Mouse (Mus musculus) urinary bladder, adult 18-20 months (tissue): ENCODE measurements around the gene Tex10.
"Not testable (repeated sequence)": the region's sequence is repeated elsewhere in the genome, so short reads cannot be mapped to it uniquely, and the experiment has no call there.

Experiments
- DNase-seq, 2 experiments: peaks; one replicate each; pipeline ENCODE4 v3.0.0; 2022; ENCODE audit warnings: low spot score in 2 of 2, mixed read lengths in 2 of 2

Tex10 gene

DNA sequence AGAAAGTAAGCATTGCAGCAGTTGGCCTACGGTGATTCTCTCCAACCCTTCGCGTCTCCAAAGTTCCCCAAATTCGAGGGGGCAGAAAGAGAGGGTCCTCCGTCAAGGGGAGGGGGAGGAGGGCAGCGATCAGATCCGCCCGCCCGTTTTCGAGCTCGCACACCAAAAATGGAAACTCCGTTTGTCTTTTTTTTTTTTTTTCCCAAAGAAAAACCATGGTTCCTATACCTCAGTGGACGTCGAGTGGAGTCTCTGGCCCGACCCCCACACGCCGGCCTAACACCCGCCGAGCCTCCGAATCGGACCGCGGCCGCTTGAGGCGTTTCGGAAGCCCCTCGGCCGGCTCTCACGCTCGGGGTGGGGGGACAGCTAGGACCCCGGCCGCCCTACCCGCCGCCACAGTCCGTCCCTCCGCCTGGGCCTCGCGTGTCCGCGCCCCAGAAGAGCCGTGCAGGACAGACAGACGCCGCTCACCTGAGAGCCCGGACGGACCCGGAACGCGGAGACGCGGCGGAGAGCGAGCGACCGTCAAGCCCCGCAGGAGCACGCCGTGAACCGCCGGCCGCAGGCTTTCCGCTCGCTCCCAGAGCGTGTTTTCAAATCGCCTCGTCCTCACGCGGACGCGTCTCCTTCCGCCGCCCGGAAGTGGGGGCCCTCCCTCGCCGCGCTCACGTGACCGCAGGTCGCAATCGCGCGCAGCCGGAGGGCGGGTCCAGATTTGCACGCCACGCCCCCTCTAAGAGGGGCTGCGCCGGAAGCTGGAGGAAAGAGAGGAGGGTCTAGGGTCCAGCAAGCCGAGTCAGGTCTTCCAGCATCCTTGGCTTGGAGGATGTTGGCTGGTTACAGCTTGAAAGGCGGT lies at the start of gene Tex10:
Gene Tex10 (minus strand): TSS at position 668 of the 859 bp plus-strand sequence.
- peak; percentile 86 to 88 for DNase-seq

DNA sequence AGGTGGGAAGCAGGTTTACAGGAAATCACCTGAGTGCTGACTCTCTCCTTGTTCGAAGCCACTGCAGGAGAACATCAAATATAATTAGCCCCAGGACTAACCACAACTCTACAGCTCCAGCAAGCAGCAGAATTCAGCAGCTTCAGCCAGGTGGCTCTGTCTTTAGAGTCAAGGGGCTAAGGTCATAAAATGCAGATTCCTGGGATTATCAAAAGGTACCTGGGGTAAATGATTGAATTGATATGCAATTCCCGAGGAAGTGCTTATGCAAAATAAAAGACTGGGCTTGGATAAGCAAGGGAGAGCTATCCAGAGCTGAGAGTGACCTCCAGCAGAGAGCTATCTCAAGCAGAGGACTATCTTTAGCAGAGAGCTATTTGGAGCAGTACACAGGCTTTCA lies 37.6 kb upstream of the Tex10 start:
- DNase-seq: no peak

DNA sequence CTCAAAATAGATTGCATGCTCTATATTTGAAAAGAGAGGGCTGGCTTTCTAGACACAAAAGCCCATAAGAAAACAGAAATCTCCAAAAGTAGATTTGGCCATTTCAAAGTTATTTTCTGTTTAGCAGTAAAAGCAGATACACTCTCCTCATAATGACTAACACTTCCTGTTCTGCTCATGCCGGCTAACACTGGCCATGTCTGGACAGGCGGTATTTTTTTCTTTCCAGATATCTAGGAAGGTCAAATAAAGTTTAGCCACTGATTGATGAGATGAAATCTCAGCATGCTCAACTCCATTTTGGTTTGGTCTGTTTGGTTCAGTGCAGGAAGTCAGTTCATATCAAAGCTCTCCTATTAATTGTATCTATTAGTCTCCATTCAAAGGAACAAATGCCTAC lies 19.3 kb upstream of the Tex10 start:
- DNase-seq: no peak

DNA sequence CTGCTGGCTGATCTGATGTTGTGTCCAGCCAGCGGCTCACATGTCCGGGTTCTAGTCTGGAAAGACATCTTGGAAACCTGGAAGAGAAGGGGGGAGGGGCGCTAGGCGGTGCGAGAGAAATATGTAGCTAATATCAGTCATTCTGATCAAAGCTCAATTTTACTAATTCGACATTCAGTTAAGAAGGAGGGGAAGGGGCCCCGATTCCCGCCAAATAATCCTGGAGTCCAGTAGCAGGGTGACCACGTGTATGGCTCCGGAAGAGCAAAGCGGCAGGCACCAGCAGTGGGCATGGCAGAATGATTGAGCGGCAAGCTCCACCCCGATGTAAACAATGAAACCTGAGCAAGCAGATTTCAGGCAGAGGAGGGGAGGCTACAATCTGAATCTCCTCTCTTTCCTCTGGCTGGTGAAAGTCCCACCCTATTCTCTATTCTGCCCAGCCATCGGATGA lies 18.1 kb upstream of the Tex10 start:
- no peak for DNase-seq

DNA sequence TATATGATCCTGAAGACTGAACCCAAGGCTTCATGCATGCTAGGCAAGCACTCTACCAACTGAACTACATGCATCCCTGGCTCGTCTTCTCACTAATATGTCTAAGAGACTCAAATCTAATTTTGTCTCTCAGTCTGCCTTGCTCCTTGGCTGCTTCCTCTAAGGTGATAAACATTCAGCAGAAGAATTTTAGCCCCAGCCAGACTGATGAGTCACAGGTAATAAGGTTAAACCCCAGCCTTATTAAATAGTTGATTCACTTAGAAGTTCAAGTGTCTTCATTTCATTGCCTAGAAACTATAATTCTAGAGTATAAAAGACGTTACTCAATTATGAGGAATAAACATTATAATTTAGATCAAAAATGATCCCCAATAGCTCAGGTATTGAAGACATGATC lies 15.7 kb upstream of the Tex10 start:
- no peak for DNase-seq

DNA sequence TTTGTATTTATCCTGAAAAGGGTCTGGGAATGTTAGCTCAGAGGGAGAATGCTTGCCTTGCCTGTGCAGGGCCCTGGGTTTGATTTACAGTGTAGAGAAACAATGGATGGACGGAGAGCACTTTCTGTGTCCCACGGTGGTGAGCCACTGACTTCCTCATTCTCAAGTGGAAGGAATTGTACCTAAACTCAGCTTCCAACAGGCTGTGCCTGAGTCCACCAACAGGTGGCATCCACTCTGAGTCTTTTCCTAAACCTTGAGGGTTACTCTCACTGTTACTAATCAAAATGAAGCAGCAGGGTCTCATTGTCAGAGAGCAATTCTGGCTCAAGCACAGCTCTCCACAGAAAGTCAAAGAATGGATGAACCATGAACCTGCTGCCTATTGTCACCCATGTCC lies 8.0 kb upstream of the Tex10 start:
- DNase-seq: peak in 1 of 2 experiments; percentile 11

DNA sequence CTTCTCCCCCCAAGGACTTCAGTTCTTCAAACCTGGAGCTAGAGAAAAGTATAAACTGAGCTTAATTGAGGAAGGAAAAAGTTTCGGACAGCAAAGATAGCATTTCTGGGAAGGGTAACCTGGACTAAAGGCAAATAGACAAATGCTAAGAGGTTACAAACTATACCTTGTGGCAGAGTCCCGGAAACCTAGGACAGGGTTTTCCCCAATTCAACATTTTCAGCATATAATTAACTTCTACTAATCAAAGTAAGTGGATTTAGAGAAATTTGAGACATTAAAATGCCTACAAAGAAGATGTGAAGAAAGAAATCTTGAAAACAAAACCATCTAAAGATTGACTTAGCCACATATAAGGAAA lies 372 bp upstream of the Tex10 start:
- DNase-seq: no peak

DNA sequence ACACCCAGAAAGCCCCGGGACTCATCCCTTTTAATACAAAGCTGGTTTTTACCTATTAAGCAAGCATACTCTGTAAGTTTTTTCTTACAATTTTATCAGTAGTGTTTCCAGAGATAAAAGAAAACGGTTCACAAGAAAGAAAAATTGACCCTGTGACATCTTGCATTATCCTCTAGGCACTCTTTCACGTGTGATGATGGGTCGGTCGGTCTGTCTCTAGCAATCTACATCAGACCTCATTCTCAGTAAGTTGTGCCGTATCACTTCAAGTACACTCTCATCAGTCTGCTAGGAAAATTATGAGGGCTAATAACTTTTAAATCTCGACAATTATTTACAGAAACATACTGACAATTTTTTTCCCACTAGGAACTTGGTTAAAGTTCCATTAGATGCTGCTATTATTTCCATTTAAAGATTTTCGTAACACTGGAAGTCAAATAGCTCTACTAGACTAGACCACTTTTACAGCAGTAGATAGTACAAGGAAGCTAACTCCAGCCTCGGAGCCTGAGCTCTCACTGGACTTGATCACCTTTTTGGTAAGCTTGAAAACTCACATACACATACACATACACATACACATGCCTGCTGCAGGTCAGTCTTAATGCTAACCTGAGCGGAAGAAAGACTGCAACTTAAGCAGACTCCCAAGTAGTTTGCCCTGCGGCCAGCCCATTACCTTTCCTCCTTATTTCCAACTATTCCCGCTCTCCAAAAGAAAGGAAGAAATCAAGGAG lies 1.0 kb downstream of the Tex10 start:
- no peak for DNase-seq

DNA sequence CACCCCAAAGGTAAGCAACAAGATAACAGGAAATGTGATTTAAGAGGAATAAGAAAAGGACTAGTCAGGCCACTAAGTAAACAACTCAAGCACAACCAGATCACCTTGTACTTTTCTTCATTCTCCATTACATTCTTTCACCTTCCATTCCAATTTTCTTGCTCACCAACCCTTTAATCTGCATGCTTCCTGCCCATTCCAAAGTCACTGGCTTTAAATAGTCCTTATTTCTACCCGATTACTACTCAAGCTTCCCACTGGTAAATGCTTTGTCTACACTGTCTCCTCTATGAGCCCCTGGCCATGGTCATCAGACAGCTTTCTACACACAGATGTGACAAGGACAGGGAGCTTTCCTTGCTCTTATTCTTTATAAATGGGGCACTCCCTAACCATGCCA lies 2.3 kb downstream of the Tex10 start:
- DNase-seq: no peak

DNA sequence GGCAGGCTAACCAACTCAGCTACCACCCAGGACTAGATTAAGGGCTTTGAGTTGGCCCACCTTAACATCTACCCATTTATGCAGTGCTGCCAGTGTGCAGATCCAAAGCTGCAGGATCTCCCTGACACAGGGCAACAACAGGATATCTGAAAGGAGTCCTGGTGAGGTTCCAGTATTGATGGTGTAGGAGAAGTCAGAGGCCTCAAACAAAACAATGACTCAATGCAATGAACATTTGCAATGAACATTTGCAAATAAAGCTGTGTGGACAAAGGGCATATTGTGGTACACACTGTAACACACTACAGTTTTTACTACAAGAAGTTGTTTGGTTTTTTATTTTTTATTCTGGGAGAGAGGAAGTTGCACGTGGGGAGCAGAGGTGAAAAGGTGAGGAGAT lies 12.2 kb downstream of the Tex10 start:
- DNase-seq: no peak

DNA sequence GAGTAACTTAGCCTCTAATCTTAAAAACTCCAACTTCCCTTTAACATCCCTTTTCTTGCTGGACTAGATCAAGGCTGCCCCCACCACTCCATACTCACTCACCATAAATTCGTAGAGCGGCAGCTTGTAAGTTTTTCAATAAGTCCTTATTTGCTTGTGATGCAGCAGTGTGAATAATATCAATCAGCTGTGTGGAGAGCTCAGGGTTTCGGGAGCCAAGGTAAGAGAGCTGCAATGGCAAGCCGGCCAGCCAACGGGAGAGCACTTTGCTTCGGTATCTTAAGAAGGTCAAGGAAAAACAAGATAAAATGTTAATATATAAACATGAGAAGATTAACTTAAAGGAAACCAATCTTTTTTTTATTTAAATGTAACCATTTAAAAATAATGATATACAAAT lies 14.8 kb downstream of the Tex10 start:
- DNase-seq: no peak

DNA sequence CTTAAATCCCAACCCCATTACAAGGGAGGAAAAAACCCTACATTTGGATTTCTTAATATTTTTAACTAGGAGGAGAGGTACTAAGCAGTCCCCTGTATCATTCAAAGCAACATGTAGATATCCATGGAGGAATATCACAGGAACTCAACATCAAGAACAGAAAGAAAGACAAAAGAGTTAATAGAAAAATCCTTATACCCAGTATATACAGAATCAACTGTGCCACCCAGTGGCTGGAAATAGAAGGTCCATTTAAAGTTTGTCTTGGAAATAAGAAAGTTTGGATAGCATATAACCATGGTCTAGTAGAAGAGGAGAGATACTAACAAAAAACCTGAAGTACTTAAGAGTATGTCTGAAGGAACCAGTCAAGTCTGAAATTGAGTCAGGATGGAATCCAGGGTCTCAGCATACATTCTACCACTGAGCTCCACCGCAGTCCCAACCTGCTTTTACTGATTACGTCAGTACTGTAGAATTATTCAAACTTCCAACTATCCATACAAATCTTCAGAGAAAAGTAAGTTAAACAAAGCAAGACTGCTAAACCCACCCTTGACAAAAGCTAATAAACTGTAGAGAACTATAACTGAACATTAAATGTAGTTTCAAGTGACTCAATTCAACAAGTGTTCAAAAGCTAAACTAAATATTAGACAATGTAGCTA lies 19.0 kb downstream of the Tex10 start:
- DNase-seq: no peak

DNA sequence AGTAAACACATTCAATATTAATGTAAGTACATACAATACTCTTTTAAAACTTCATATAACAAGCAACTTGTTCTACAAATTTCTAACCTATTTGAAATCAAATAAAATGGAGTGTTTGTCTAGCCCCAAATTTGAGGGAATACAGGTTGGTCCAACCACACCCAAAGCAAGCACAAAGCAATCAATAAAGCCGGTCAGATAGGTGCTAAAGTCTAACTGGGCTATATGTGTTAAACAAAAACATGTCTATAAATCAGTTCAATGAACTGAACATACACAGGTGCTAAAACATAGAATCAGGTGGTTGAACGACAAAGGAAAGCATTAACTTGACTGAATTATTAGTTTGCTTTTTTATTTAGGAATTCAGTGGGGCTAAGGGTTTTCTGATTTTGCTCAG lies 45.2 kb downstream of the Tex10 start:
- DNase-seq: no peak

DNA sequence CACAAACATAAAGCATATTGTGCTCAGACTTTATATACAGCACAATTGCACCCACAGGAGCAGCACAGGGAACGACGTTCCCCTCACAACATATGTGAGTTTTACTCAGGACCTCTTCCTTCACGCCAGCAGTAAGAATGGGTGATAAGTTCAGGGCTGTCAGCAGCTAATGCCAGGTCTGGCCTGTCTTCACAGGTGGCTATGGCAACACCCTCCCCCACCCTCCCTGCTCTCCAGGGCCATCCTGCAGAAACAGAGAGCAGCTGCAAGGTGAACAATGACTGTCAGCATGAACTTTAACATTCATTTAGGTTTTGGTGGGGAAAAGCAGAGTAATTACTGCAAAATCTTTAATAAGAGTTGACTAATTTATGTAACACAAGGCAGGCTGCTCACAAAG lies 45.8 kb downstream of the Tex10 start:
- no peak for DNase-seq

DNA sequence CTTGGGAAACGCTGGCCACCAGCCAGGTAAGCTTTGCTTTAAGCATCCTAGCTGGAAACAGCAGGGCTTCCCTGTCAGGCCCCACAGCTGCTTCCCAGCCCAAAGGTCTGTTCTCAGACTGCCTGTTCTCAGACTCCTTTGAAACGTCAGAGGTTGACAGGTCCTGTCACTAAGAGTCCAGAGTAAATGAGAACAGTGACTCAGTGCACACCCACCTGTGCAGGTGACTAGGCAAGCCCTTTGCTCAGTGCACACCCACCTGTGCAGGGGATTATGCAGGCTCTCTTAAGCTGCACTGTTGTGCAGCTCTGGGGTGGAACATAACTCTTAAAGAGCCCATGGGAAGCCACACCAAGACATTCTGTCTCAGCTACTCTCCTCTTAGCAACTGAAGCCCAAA lies 49.5 kb downstream of the Tex10 start:
- DNase-seq: no peak

DNA sequence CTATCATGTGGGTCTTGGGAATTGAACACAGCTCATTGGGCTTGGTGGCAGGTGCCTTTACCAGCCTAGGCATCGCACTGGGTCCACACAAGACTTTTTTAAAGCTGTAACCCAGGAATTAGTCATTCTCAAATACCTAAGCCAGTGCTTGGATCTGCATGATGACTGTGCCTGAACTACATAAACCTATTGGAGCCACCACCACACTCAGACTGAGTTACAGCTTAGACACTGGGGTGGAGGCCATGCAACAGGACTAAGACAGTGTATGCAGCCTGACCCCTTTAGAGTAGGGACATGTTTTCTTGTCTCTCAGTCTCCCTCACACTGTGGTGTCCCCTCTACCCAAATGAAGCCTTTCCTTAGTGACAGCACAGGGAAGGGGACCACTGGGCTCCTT lies 50.6 kb downstream of the Tex10 start:
- no peak for DNase-seq

DNA sequence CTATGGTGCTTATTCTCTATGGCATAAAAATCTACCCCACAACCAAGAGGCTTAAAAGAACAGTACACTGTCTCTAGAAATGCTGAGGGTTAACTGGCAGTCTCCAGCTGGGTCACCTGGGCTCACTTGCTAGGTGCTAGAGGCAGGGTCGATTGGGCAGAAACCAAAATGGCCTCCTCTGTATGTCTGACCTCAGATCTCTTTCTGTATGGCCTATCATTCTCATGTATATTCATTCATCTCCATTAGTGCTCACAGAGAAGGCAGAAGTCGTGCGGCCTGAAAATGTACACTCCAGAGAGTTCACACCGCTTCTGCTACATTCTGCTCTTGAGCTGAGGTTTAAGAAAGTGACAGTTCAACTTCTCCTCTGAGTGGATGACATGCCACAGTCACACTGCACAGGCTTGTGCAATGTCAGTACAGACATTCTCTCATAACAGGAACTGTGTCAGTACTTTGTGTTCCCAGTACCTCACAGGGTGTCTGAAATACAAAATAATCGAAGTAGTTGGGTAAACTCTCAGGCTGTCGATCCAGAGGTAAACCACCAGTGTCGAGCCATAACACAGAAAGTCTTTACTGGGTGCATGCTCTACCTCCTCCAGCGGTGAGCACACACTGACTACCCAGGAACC lies 54.3 kb downstream of the Tex10 start:
- DNase-seq: no peak

DNA sequence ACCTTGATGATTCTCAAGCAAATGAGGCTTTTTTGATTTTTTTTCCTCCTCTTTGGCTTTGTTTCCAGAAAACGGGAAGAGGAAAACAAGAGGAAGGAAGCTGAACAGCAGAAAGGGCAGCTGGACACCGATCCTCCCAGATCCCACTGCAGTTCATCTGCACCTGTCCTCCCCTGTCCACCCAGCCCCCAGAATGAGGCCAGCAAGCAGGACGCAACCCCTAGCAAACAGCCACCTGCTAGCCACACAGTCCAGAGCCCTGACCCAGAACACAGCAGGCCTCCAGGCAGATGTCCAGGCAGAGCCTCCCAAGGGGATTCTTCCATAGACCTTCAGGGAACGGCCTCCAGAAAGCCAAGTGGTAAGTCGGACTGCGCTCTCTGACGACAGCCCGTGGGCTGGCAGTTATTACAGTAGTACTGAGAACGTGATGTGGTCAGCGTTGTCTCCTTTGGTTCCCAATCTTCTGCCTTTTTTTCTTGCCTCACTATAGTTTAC lies 57.4 kb downstream of the Tex10 start:
- DNase-seq: no peak

DNA sequence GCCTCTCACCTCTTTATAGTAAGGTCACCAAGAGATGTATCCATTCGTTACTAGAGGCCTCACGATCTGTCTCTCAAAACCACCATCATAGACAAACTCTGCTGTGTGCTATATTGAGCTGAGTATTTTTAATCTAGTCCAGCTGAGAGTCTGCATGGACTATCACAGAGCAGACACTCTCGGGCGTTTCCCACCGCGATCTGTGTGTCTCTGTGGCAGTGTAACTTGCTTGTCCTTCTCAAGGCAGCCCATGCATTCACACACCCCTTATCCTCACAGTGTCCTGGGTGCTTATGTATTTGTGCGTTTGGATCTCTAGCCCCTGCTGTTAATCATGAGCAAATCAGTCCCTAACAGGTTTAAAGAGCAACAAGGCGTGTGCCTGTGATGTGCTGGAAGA lies 59.8 kb downstream of the Tex10 start:
- DNase-seq: no peak

DNA sequence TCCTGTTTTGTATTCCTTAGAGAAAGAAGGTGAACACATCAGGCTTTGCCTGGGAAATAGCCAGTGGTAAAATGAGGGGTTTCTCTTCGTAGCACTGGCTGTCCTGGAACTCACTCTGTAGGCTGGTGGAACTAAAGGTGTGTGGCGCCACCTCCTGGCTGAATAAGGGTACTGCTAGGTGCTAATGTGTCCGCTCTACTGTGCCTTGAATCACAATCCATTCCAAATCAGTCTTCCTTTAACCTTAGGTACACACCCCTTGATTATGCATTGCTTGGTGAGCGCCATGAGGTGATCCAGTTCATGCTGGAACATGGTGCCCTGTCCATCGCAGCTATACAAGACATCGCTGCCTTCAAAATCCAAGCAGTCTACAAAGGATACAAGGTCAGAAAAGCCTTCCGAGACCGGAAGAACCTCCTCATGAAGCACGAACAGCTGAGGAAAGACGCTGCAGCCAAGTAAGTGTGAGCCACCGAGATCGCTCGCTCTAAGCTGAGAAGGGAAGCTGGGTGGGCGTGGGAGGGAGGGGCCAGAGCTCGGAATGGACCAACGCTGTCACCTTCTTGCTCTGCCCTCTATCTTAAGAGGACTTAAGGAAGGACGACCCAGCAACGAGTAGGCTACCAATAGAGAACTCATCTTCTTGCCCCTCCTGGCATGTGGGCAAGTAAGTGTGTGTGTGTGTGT lies 65.8 kb downstream of the Tex10 start:
- peak; percentile 17 to 50 for DNase-seq

DNA sequence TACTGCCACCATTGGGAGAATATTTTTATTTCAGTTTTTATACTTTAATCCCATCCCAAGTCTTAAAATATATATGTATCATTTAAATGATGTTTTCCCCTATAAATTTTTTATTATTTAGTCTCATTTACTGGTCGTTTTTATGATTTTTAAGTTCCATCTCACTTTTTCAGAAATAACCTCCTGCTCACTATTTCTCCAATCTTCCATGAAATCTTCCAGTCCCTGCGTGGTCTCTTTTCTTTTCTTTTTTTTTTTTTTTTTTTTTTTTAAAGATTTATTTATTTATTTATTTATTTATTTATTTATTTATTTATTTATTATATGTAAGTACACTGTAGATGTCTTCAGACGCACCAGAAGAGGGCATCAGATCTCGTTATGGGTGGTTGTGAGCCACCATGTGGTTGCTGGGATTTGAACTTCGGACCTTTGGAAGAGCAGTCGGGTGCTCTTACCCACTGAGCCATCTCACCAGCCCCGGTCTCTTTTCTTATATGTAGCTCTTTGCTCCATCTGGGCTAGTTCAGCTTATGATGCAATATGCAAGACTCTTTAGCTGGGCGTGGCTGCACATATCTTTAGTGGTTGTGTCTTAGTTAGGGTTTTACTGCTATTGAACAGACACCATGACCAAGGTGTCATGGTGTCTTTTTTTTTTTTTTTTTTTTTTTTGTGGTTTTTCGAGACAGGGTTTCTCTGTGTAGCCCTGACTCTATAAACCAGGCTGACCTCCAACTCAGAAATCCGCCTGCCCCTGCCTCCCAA lies 67.4 kb downstream of the Tex10 start:
- DNase-seq: not testable (repeated sequence)
